Mouse (Mus musculus) heart, embryonic 11.5 days (tissue): ENCODE measurements around the gene Spata18. TPM values are rescaled to one million over a fixed set of nuclear protein-coding genes. Genes with fewer than 3 reads are reported as not detected.

ENCODE experiments used
- ATAC-seq: fragments of 200-750 bp; cut with Nextera tagmentation; replicated peaks from 2 replicates; pipeline ENCODE4 v1.8.0; 2017; ENCODE audit warnings: moderate library complexity; ENCODE audit not compliant: insufficient number of reproducible peaks, low FRiP score, low TSS enrichment
- H3K27ac ChIP-seq: fragments of 300-500 bp; sonication (generic); 2 replicates; pipeline ENCODE4 v1.5.1; 2014; ENCODE audit warnings: mild to moderate bottlenecking, low read depth, low read length
- H3K27me3 ChIP-seq: fragments of 300-500 bp; sonication (generic); 2 replicates; pipeline ENCODE4 v1.6.1; 2014; ENCODE audit warnings: mild to moderate bottlenecking, low read length, mixed read lengths; ENCODE audit not compliant: control insufficient read depth, insufficient read depth
- H3K36me3 ChIP-seq: fragments of 300-500 bp; sonication (generic); 2 replicates; pipeline ENCODE4 v1.6.1; 2014; ENCODE audit warnings: mild to moderate bottlenecking, low read length, moderate library complexity, mixed read lengths; ENCODE audit not compliant: control insufficient read depth, insufficient read depth
- H3K4me1 ChIP-seq: fragments of 300-500 bp; sonication (generic); 2 replicates; pipeline ENCODE4 v1.6.1; 2014; ENCODE audit warnings: low read length; ENCODE audit not compliant: control insufficient read depth, insufficient read depth
- H3K4me2 ChIP-seq: fragments of 300-500 bp; sonication (generic); 2 replicates; pipeline ENCODE4 v1.6.1; 2014; ENCODE audit warnings: mild to moderate bottlenecking, moderate library complexity
- H3K4me3 ChIP-seq: fragments of 300-500 bp; sonication (generic); 2 replicates; pipeline ENCODE4 v1.5.1; 2014; ENCODE audit warnings: low read depth, low read length
- H3K9ac ChIP-seq: fragments of 300-500 bp; sonication (generic); 2 replicates; pipeline ENCODE4 v1.6.1; 2014; ENCODE audit warnings: mild to moderate bottlenecking, low read depth, low read length, moderate library complexity
- H3K9me3 ChIP-seq: fragments of 300-500 bp; sonication (generic); replicated peaks from 2 replicates; pipeline ENCODE4 v1.6.1; 2016; ENCODE audit warnings: low read length; ENCODE audit not compliant: control insufficient read depth
- WGBS: fragments of 180-500 bp; shearing (Covaris S2); extraction: QIAGEN DNeasy Blood & Tissue Kit; methylation state at CpG from one replicate; pipeline ENCODE4 v1.1.7; 2014; ENCODE audit not compliant: insufficient replicate concordance; 5-methylcytosine and 5-hydroxymethylcytosine counted together
- polyA plus RNA-seq: library from polyadenylated mRNA; unstranded; fragments of >200 nt; fragmentation: Nextera tagmentation; extraction: Ambion mirVana; gene quantifications from 2 replicates; pipeline ENCODE4 v1.2.1, GENCODE M21; 2014

Spata18 gene
- polyA plus RNA-seq = not detected in 2 replicates

GRCm38 (mm10) chr5:73651061-73651854 is at the start of gene Spata18:
TSS of gene Spata18 (plus strand) at chr5:73651379.
- Histone ChIP-seq H3K36me3 (no peaks in the 10 kb centered on the region), H3K4me2 (peak within 1 kb of the TSS; percentile 99), H3K27me3 (peaks cover 60% of the 10 kb centered on the region), H3K9me3 (no peaks in the 10 kb centered on the region), H3K4me1 (peaks cover 11% of the 10 kb centered on the region), H3K9ac (peak within 1 kb of the TSS; percentile 46), H3K27ac (no peak within 1 kb of the TSS), H3K4me3 (peak within 1 kb of the TSS; percentile 60)
- ATAC-seq = no peak
- WGBS = under 1% methylated on average over 54 of the region's 57 CpGs

- no peak overlapping the region for H3K4me3 ChIP-seq
- no peaks in the 10 kb centered on the region for H3K36me3 ChIP-seq
- no peak for ATAC-seq
- no peak overlapping the region for H3K9ac ChIP-seq
- H3K4me1 ChIP-seq = no peaks in the 10 kb centered on the region
- no peak overlapping the region for H3K4me2 ChIP-seq
- no peaks in the 10 kb centered on the region for H3K9me3 ChIP-seq
- no peaks in the 10 kb centered on the region for H3K27me3 ChIP-seq
- H3K27ac ChIP-seq = no peak overlapping the region
- 76% methylated on average over 3 of the region's 3 CpGs for WGBS
These were observed 48.3 kb upstream of the Spata18 start for GRCm38 (mm10) chr5:73602865-73603264.

GRCm38 (mm10) chr5:73604542-73604941 is 46.6 kb upstream of the Spata18 start:
- Histone ChIP-seq H3K36me3 (no peaks in the 10 kb centered on the region), H3K4me3 (no peak overlapping the region), H3K9me3 (no peaks in the 10 kb centered on the region), H3K27me3 (no peaks in the 10 kb centered on the region), H3K27ac (no peak overlapping the region), H3K4me2 (no peak overlapping the region), H3K9ac (no peak overlapping the region), H3K4me1 (no peaks in the 10 kb centered on the region)
- no peak for ATAC-seq
- WGBS = 74% methylated on average over 6 of the region's 6 CpGs

- Histone ChIP-seq H3K36me3 (no peaks in the 10 kb centered on the region), H3K9me3 (no peaks in the 10 kb centered on the region), H3K27me3 (no peaks in the 10 kb centered on the region), H3K4me1 (no peaks in the 10 kb centered on the region), H3K4me2 (no peak overlapping the region), H3K9ac (no peak overlapping the region), H3K27ac (no peak overlapping the region), H3K4me3 (no peak overlapping the region)
- 82% methylated on average over 6 of the region's 6 CpGs for WGBS
- ATAC-seq = no peak
These were observed 46.2 kb upstream of the Spata18 start for GRCm38 (mm10) chr5:73604964-73605363.

- no peaks in the 10 kb centered on the region for H3K4me1 ChIP-seq
- H3K4me2 ChIP-seq = no peak overlapping the region
- H3K27me3 ChIP-seq = no peaks in the 10 kb centered on the region
- 85% methylated on average over 4 of the region's 4 CpGs for WGBS
- H3K9ac ChIP-seq = no peak overlapping the region
- H3K36me3 ChIP-seq = no peaks in the 10 kb centered on the region
- no peak overlapping the region for H3K4me3 ChIP-seq
- H3K27ac ChIP-seq = no peak overlapping the region
- no peaks in the 10 kb centered on the region for H3K9me3 ChIP-seq
- ATAC-seq = no peak
These were observed 40.1 kb upstream of the Spata18 start for GRCm38 (mm10) chr5:73611071-73611470.

GRCm38 (mm10) chr5:73613296-73613695 is 37.9 kb upstream of the Spata18 start:
- WGBS = 87% methylated on average over 8 of the region's 8 CpGs
- no peaks in the 10 kb centered on the region for H3K36me3 ChIP-seq
- no peak for ATAC-seq

GRCm38 (mm10) chr5:73615211-73615610 is 36.0 kb upstream of the Spata18 start:
- Histone ChIP-seq H3K36me3 (no peaks in the 10 kb centered on the region), H3K9me3 (peaks cover 2% of the 10 kb centered on the region; the same call in 1 of the 2 replicates), H3K4me2 (no peak overlapping the region), H3K4me1 (no peaks in the 10 kb centered on the region), H3K27me3 (no peaks in the 10 kb centered on the region), H3K4me3 (no peak overlapping the region), H3K27ac (no peak overlapping the region), H3K9ac (no peak overlapping the region)
- no peak for ATAC-seq
- 73% methylated on average over 7 of the region's 7 CpGs for WGBS

More at GRCm38 (mm10) chr5:73613296-73613695, 37.9 kb upstream of the Spata18 start:
- no peak overlapping the region for H3K4me2 ChIP-seq
- no peak overlapping the region for H3K27ac ChIP-seq
- no peaks in the 10 kb centered on the region for H3K4me1 ChIP-seq
- peaks cover 2% of the 10 kb centered on the region; the same call in 1 of the 2 replicates for H3K9me3 ChIP-seq
- no peak overlapping the region for H3K9ac ChIP-seq
- no peak overlapping the region for H3K4me3 ChIP-seq
- no peaks in the 10 kb centered on the region for H3K27me3 ChIP-seq

- H3K4me1 ChIP-seq = no peaks in the 10 kb centered on the region
- H3K9ac ChIP-seq = no peak overlapping the region
- H3K27ac ChIP-seq = no peak overlapping the region
- H3K4me2 ChIP-seq = no peak overlapping the region
- 74% methylated on average over 1 of the region's 1 CpGs for WGBS
- no peak overlapping the region for H3K4me3 ChIP-seq
- no peaks in the 10 kb centered on the region for H3K27me3 ChIP-seq
- H3K9me3 ChIP-seq = peaks cover 2% of the 10 kb centered on the region; the same call in 1 of the 2 replicates
- H3K36me3 ChIP-seq = no peaks in the 10 kb centered on the region
- no peak for ATAC-seq
These were observed 32.2 kb upstream of the Spata18 start for GRCm38 (mm10) chr5:73618969-73619368.

GRCm38 (mm10) chr5:73625505-73625904 is 25.7 kb upstream of the Spata18 start:
- no peak overlapping the region for H3K27ac ChIP-seq
- no peak overlapping the region for H3K4me2 ChIP-seq
- no peaks in the 10 kb centered on the region for H3K36me3 ChIP-seq
- H3K27me3 ChIP-seq = no peaks in the 10 kb centered on the region
- peaks cover 3% of the 10 kb centered on the region; the same call in 1 of the 2 replicates for H3K4me1 ChIP-seq
- no peaks in the 10 kb centered on the region for H3K9me3 ChIP-seq
- no peak overlapping the region for H3K9ac ChIP-seq
- ATAC-seq = no peak
- 65% methylated on average over 1 of the region's 1 CpGs for WGBS
- no peak overlapping the region for H3K4me3 ChIP-seq
